Mouse (Mus musculus) erythroblast, embryonic 14.5 days (primary cell): Measurements from ENCODE around the gene Actbl2.

Experiments used
- GATA1 ChIP-seq: IDR thresholded peaks from 2 replicates; pipeline ENCODE4 v1.6.1; 2012; ENCODE audit warnings: low read length, inconsistent platforms, mixed read lengths
- TAL1 ChIP-seq: IDR thresholded peaks from 3 replicates; pipeline ENCODE4 v1.6.1; 2012; ENCODE audit warnings: low read length, inconsistent platforms, mixed read lengths

DNA sequence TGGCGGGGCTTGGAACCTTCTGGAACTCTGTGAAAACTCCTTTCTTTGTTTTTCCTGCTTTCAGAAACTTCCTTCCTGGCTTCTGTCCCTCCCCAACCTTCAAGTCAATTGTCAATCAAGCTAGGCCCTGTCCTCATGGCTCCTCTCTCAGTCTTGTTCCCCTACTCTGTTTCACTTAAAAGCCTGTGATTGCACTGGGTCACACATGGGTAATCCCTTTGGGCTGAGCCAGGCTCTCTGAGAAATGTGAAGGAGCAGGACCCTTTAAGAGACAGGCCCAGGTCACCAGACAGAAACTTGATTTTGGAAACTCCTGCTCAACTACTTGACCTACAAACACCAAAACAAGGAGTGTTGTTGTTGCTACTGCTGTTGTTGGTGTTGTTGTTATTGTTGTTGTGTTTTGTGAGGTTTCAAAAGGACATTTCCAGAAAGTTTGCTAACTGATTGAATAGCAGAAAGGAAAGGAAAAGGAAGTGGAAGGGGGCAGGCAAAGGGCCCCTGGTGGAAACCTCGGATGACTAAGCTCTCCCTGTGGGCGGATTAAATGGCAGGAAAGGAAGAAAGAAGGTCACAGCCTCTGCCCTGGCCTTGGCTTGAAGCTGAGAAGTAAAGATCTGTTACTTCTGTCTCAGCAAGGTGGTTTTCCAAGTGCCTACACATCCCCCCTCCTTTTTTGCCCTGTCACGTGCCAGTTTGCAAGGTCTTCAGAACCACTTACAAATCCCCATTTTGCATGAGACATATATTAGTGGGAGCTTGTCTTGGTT, 10.6 kb downstream of the Actbl2 start:
- TF ChIP-seq GATA1 (no peak), TAL1 (no peak)
